Mouse (Mus musculus): ENCODE measurements at regions not wholly inside any gene's neighbourhood (a gene's known extent, or its start where the extent isn't known, plus 50 kb on each side); places are given as distances from the start of the nearest gene placed in this dataset.
"Not testable (repeated sequence)": the region's sequence is repeated elsewhere in the genome, so short reads cannot be mapped to it uniquely, and the experiment has no call there.

GRCm38 (mm10) chr7:111843715-111844114, 63.9 kb upstream of the Galnt18 start:
- no peak for DNase-seq (ENCODE audit: low spot score)

GRCm38 (mm10) chr7:111840826-111841225, 61.0 kb upstream of the Galnt18 start:
- DNase-seq (ENCODE audit: low spot score): no peak

- DNase-seq (ENCODE audit: low spot score): no peak
Observed at GRCm38 (mm10) chr7:111838162-111838561, 58.4 kb upstream of the Galnt18 start.

- DNase-seq (ENCODE audit: low spot score): not testable (repeated sequence)
Observed at GRCm38 (mm10) chr7:111834356-111834755, 54.6 kb upstream of the Galnt18 start.

- DNase-seq (ENCODE audit: low spot score): no peak
Observed at GRCm38 (mm10) chr7:111829931-111830330, 50.2 kb upstream of the Galnt18 start.

All from heart, adult 8-10 months (tissue).